Mouse (Mus musculus) T-helper 2 cell (primary cell): ENCODE data around the gene Krtcap3.

ENCODE experiments used
- in situ Hi-C: fragments of 300-600 bp; cut with MboI, MseI; formaldehyde crosslinking; loops from one replicate; pipeline ENCODE4 v1.15.1; 2025; ENCODE audit warnings: high pct_unique_total_duplicates

Krtcap3 gene

GRCm38 (mm10) chr5:31298486-31298885, 47.0 kb downstream of the Krtcap3 start:
- in situ Hi-C loops, result no loop called here

GRCm38 (mm10) chr5:31301866-31302265, 50.4 kb downstream of the Krtcap3 start:
- in situ Hi-C loops, result no loop called here
